In the genomic region with DNA sequence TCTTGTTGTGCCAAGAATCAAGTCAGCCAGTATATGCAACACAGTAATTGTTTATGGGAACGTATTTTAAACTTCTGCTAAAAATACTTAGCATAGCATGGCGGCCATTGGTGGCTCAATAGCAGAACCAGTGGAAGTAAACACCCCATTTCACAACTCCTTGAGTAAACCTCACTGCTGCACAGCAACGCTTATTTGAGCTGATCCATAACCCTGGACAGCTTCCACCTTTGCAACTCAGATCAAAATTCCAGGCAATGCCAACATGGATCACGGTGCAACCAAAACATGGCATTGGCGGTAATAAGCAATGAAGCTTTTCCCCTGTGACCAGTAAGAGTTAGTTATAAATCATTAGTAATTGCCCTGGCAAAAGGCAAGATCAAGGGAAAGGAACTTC, we compare ENCODE assay signal across 35 mouse cellular contexts.
"Had no signal": no experiment of that assay in that cellular context is flagged by ENCODE, and none has a peak within 500 bp of the region (broad histone marks: within the 10 kb centered on the region; RNA-seq: fewer than 3 reads in every experiment).

No protein-coding gene starts in this region.

- H3K27ac ChIP-seq: heart, adult 2 months; heart, embryonic 10.5 days; heart, embryonic 13.5 days; heart, embryonic 15.5 days; hindbrain, embryonic 10.5 days; hindbrain, embryonic 12.5 days; hindbrain, embryonic 13.5 days; hindbrain, embryonic 14.5 days; hindbrain, embryonic 15.5 days; hindbrain, postnatal 0 days; intestine, embryonic 15.5 days; kidney, embryonic 15.5 days; kidney, postnatal 0 days; layer of hippocampus, adult 2 months had no signal

- H3K9ac ChIP-seq: heart, embryonic 12.5 days; heart, embryonic 13.5 days; heart, embryonic 15.5 days; hindbrain, embryonic 12.5 days; hindbrain, embryonic 13.5 days; hindbrain, embryonic 14.5 days; hindbrain, embryonic 15.5 days; intestine, embryonic 15.5 days; kidney, embryonic 15.5 days had no signal

- DNase-seq: heart, adult 2 months; heart, postnatal 10 days; heart, postnatal 14 days; heart, postnatal 36 days; heart, postnatal 4 days; kidney, adult 11 months; kidney, adult 18-20 months; kidney, adult 2 months; kidney, adult 8-10 months; kidney, adult 9 months; kidney, postnatal 10 days; kidney, postnatal 14 days; kidney, postnatal 25 days; kidney, postnatal 36 days; kidney, postnatal 4 days; layer of hippocampus, adult 9-11 months had no signal

- H3K4me1 ChIP-seq: heart, embryonic 10.5 days; heart, embryonic 12.5 days; heart, embryonic 13.5 days; heart, embryonic 15.5 days; intestine, embryonic 15.5 days; kidney, embryonic 15.5 days had no signal

- ATAC-seq: hindbrain, embryonic 16.5 days; hindbrain, postnatal 0 days; inflammation-experienced regulatory T-cells, adult 6 months; intestine, embryonic 15.5 days; intestine, embryonic 16.5 days; intestine, postnatal 0 days had no signal

- H3K4me2 ChIP-seq: heart, embryonic 11.5 days; heart, embryonic 12.5 days; heart, embryonic 13.5 days; heart, embryonic 15.5 days; hindbrain, embryonic 12.5 days; hindbrain, embryonic 13.5 days; hindbrain, embryonic 14.5 days; hindbrain, embryonic 15.5 days; intestine, embryonic 15.5 days; kidney, embryonic 15.5 days had no signal

- H3K4me3 ChIP-seq: heart, adult 2 months; heart, embryonic 10.5 days; heart, embryonic 12.5 days; heart, embryonic 13.5 days; heart, embryonic 15.5 days; hindbrain, embryonic 10.5 days; hindbrain, embryonic 12.5 days; hindbrain, embryonic 13.5 days; hindbrain, embryonic 15.5 days; intestine, embryonic 15.5 days; kidney, embryonic 15.5 days; layer of hippocampus, adult 2 months had no signal

- H3K9me3 ChIP-seq: heart, embryonic 10.5 days; heart, embryonic 12.5 days; heart, embryonic 15.5 days; hindbrain, embryonic 12.5 days; hindbrain, embryonic 13.5 days; intestine, embryonic 15.5 days; kidney, embryonic 15.5 days had no signal

- H3K36me3 ChIP-seq: heart, embryonic 10.5 days; heart, embryonic 12.5 days; heart, embryonic 13.5 days; heart, embryonic 15.5 days; hindbrain, embryonic 10.5 days; hindbrain, embryonic 12.5 days; hindbrain, embryonic 13.5 days; hindbrain, embryonic 15.5 days; intestine, embryonic 15.5 days; kidney, embryonic 15.5 days had no signal

- H3K27me3 ChIP-seq: heart, embryonic 12.5 days; heart, embryonic 13.5 days; heart, embryonic 15.5 days; hindbrain, embryonic 12.5 days; hindbrain, embryonic 13.5 days; hindbrain, embryonic 15.5 days; intestine, embryonic 15.5 days; kidney, embryonic 15.5 days had no signal
